Mouse (Mus musculus) spleen, adult 2 months (tissue): ENCODE data around the gene Adgrg1. TPM values are rescaled to one million over a fixed set of nuclear protein-coding genes. Genes with fewer than 3 reads are reported as not detected.

Source experiments
- DNase-seq, 2 experiments: peaks; one replicate each; pipeline versions ENCODE4 v3.0.0 to v3.0.0-alpha.2; 2012 to 2021; ENCODE audit warnings: low spot score in 2 of 2, low read depth in 1 of 2
- H3K27ac ChIP-seq: fragments of 200-500 bp; 2 replicates; pipeline ENCODE4 v1.5.1; 2012; ENCODE audit warnings: low read length, inconsistent platforms; ENCODE audit not compliant: insufficient read depth
- H3K27me3 ChIP-seq: fragments of 200-500 bp; 2 replicates; pipeline ENCODE4 v1.6.1; 2012; ENCODE audit warnings: mild to moderate bottlenecking, moderate library complexity, low read length, inconsistent platforms; ENCODE audit not compliant: control insufficient read depth, insufficient read depth
- H3K36me3 ChIP-seq: fragments of 200-500 bp; 2 replicates; pipeline ENCODE4 v1.6.1; 2012; ENCODE audit warnings: mild to moderate bottlenecking, low read length, inconsistent platforms; ENCODE audit not compliant: control insufficient read depth, insufficient read depth
- H3K4me1 ChIP-seq: fragments of 200-500 bp; 2 replicates; pipeline ENCODE4 v1.6.1; 2011; ENCODE audit warnings: inconsistent platforms; ENCODE audit not compliant: control insufficient read depth, insufficient read depth, insufficient read length
- H3K4me3 ChIP-seq: fragments of 200-500 bp; 2 replicates; pipeline ENCODE4 v1.5.1; 2011; ENCODE audit warnings: mild to moderate bottlenecking, inconsistent platforms; ENCODE audit not compliant: insufficient read depth, insufficient read length; ENCODE audit errors: extremely low read depth
- CTCF ChIP-seq: fragments of 200-500 bp; IDR thresholded peaks from 2 replicates; pipeline ENCODE4 v1.5.1; 2011; ENCODE audit warnings: mild to moderate bottlenecking, inconsistent platforms; ENCODE audit not compliant: insufficient read depth, insufficient read length, insufficient replicate concordance; ENCODE audit errors: extremely low read depth
- POLR2A ChIP-seq: fragments of 200-500 bp; IDR thresholded peaks from 2 replicates; pipeline ENCODE4 v1.6.1; 2011; ENCODE audit warnings: low read depth, low read length, inconsistent platforms
- WGBS: fragments of 180-500 bp; shearing (Covaris S2); methylation state at CpG from one replicate; pipeline ENCODE4 v1.1.7; 2018; 5-methylcytosine and 5-hydroxymethylcytosine counted together
- polyA plus RNA-seq: library from polyadenylated mRNA; depleted of rRNA; stranded (reverse); fragments of >200 nt; gene quantifications from 2 replicates; pipeline ENCODE4 v1.2.3, GENCODE M21; 2012

Gene Adgrg1
- polyA plus RNA-seq, 1 experiment, result 32.0 TPM

DNA sequence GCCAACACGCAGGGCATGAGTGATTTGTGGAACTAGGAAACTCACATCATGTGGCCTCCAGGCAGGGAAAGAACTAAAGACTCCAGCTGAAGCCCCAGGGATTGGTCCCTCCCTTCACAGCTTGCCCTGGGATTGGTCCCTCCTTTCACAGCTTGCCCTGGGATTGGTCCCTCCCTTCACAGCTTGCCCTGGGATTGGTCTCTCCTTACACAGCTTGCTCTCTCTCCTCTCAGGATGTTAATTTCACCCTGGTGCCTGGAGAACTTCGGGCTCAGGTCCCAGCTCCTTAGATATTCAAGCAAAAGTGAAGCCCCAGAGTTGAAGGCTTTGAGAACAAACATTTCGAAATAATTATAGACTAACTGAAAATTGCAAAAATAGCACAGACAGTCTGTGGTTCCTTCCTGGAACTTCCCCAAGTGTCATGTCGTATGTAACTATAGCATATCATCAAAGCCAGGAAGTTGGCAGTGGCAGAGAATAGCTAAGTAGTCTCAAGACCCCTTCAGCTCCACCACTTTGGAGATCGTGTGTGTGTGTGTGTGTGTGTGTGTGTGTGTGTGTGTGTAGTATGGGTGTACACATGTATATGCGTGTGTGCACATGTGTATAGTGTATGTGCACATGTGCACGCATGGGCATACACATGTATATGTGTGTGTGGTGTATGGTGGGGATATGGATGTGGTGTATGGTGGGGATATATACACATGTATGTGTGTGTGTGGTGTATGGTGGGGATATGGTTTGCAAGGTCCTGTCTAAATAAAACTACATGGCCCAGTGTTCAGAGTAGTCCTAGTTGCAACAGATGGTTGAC lies 62.8 kb downstream of the Adgrg1 start:
- no peak for DNase-seq
- peaks cover 16% of the 10 kb centered on the region for H3K4me1 ChIP-seq
- TF ChIP-seq POLR2A (no peak), CTCF (no peak)
- 22% methylated on average over 7 of the region's 7 CpGs for WGBS
- H3K27me3 ChIP-seq, result no peaks in the 10 kb centered on the region
- no peak overlapping the region for H3K27ac ChIP-seq
- no peak overlapping the region for H3K4me3 ChIP-seq
- H3K36me3 ChIP-seq, result no peaks in the 10 kb centered on the region

DNA sequence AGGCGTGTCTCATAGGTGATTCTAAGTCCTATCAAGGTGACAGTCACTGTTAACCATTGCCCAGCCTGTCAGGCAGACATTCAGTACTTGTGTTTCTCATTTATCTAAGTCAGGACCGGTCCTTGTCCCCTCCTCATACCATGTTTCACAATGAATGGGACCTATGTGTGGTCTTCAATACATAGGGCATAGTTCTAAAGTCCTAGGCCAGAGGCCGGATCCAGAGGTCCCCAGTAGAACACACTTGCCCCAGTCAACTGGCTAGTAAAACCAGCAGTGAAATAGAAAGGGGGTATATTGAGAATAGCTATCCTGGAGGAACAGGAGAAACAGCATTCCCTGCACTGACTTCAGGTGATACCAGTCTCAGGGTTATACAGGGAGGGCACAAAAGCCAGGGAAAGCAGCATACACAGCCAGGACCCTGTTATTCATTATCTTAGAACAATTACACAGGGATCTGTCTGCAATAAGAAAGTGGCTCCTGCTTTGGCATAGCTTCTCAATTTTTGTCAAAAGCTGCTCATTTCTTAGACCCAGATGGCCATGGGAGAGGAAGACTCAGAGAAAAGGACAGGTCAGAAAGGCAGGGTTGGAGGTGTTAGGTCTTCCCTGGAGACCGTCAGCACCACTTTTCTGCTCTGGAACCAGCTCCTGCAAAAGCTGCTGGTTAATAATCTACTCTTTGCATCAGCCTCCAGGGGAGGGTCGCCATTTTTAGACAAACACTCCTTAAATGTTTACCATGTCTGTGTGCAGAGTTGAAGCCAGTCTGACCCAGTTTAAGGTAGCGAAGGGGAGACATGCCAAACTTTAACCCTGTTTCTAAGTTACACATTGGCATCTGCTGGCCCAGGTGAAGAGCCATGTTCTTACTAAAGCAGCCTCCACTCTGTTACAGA lies 67.6 kb downstream of the Adgrg1 start:
- 85% methylated on average over 6 of the region's 6 CpGs for WGBS
- no peak for TF ChIP-seq CTCF
- TF ChIP-seq POLR2A, result no peak
- H3K36me3 ChIP-seq, result no peaks in the 10 kb centered on the region
- no peak overlapping the region for H3K27ac ChIP-seq
- H3K4me3 ChIP-seq, result no peak overlapping the region
- no peak for DNase-seq
- peaks cover 11% of the 10 kb centered on the region; the same call in 1 of the 2 replicates for H3K4me1 ChIP-seq
- no peaks in the 10 kb centered on the region for H3K27me3 ChIP-seq

DNA sequence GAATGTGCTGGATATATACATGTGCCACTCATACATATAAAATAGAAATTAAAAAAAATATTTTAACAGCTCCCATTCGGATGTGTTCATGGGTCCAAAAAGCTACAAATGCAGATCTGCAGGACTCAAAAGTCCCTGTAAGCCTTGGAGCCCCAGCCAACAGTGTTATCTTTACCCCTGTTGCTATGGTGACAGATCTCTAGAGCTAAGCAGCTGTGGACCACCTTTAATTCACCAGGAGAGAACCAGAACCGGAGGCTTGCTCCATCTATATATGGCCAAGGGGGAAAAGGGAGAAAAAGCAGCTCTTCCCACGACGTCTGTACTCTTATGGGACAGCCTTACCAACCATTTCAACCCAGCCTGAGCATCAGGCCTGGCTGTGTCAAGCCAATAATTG lies 70.3 kb downstream of the Adgrg1 start:
- H3K27ac ChIP-seq, result no peak overlapping the region
- WGBS, result 81% methylated on average over 4 of the region's 4 CpGs
- no peak overlapping the region for H3K4me3 ChIP-seq
- no peaks in the 10 kb centered on the region for H3K27me3 ChIP-seq
- peaks cover 4% of the 10 kb centered on the region; the same call in 1 of the 2 replicates for H3K4me1 ChIP-seq
- no peak for TF ChIP-seq POLR2A
- TF ChIP-seq CTCF, result no peak
- DNase-seq, result no peak
- no peaks in the 10 kb centered on the region for H3K36me3 ChIP-seq

DNA sequence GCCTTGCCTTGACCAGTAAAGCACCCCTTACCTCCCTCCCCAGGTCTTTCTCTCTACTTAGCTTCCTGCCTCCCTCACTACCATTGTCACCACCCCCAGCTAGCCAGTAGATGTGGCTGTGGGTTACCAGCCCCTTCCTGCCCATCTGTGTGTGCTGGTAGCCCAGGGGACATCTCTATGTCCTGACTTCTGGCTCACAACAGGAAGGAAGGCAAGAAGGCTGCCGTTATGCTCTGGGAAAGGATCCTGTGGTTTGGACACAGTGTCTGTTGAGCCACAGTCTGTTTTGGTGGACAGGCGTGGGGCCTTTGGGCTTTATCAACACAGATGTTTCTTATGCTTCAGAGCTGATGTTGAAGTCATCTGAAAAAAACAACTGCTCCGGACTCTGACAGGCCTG lies 72.4 kb downstream of the Adgrg1 start:
- H3K4me3 ChIP-seq, result no peak overlapping the region
- no peaks in the 10 kb centered on the region for H3K27me3 ChIP-seq
- no peaks in the 10 kb centered on the region for H3K36me3 ChIP-seq
- no peak for DNase-seq
- WGBS, result 19% methylated on average over 3 of the region's 3 CpGs
- no peak overlapping the region for H3K27ac ChIP-seq
- TF ChIP-seq CTCF, result no peak
- TF ChIP-seq POLR2A, result no peak
- H3K4me1 ChIP-seq, result peaks cover 4% of the 10 kb centered on the region; the same call in 1 of the 2 replicates

DNA sequence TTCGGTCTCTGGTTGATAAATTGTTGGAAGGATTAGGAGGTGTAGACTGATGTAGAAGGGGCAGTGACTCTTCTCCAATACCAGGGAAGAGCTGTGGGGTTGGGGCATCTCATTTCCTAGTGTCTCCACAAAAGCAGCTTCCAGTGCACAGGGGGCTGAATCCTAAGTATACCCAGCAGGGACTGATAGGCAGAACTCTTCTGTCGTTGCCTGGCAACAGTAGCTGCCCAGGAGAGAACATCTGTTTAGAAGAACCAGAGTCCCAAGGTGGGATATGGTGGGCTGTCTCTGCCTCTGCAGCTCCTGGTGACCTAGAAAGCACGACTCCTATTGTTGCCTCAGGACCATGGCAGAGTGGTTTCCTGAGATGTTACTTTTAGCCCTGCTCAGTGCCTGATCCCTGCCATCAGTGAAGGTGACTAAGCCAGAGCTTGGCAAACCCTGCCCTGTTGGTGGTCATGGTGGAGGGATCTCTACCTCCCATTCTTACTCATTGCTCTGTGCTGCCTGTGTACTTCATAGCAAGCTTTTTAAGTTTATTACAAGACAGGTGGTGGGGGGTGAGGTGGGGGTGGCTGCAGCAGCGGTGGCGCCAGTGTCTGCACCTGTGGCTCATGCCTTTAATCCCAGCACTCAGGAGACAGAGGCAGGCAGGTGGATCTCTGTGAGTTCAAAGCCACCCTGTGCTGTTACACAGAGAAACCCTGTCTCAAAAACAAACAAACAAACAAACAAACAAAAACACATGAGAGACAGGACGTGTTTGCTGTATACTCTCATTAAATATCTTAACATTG lies 73.5 kb downstream of the Adgrg1 start:
- peaks cover 4% of the 10 kb centered on the region; the same call in 1 of the 2 replicates for H3K4me1 ChIP-seq
- no peaks in the 10 kb centered on the region for H3K27me3 ChIP-seq
- WGBS, result 33% methylated on average over 6 of the region's 6 CpGs
- no peaks in the 10 kb centered on the region for H3K36me3 ChIP-seq
- no peak overlapping the region for H3K4me3 ChIP-seq
- TF ChIP-seq POLR2A, result no peak
- no peak for TF ChIP-seq CTCF
- no peak overlapping the region for H3K27ac ChIP-seq
- no peak for DNase-seq

DNA sequence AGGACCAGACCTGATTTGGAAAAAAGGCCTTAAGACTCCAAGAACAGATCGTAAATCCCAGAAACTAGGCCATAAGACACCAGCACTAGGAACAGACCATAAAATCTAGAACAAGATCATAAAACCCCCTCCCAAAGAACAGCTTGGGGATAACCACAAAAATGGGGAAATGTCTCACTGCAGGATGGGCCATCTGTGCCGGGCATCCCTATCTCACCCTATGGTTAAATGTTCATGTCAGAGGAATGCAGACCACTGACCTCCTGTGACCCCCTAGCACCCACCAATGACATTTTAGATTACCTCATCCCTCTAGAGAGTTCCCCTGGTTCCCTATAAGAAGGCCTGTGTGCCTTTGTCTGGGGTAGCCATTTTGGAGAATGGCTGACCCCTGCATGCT lies 75.1 kb downstream of the Adgrg1 start:
- DNase-seq, result no peak
- no peak overlapping the region for H3K27ac ChIP-seq

More for the DNA sequence above, 75.1 kb downstream of the Adgrg1 start:
- 51% methylated on average over 2 of the region's 2 CpGs for WGBS
- Histone ChIP-seq H3K36me3 (no peaks in the 10 kb centered on the region), H3K27me3 (no peaks in the 10 kb centered on the region), H3K4me1 (peaks cover 4% of the 10 kb centered on the region; the same call in 1 of the 2 replicates), H3K4me3 (no peak overlapping the region)
- TF ChIP-seq CTCF, result no peak
- no peak for TF ChIP-seq POLR2A
